Mouse (Mus musculus) CH12.LX (cell line): ENCODE results near the gene Rubcnl.

ENCODE experiments used
- JUND ChIP-seq: conservative IDR thresholded peaks from 2 replicates; pipeline ENCODE4 v1.6.1; 2011; ENCODE audit warnings: low read depth, low read length, improper control_type of control experiment
- KAT2A ChIP-seq: IDR thresholded peaks from 2 replicates; pipeline ENCODE4 v1.6.1; 2012; ENCODE audit warnings: low read length, improper control_type of control experiment, inconsistent platforms; ENCODE audit not compliant: insufficient replicate concordance
- ZC3H11A ChIP-seq: IDR thresholded peaks from 2 replicates; pipeline ENCODE4 v1.6.1; 2012; ENCODE audit warnings: low read depth, mild to moderate bottlenecking, inconsistent platforms, low read length, improper control_type of control experiment

- TF ChIP-seq ZC3H11A (no peak), JUND (no peak), KAT2A (no peak)
Observed at GRCm38 (mm10) chr14:74981016-74981415, 34.8 kb upstream of the Rubcnl start.
